Mouse (Mus musculus) hindbrain, embryonic 10.5 days (tissue): ENCODE results near the gene Fam174b. TPM values are rescaled to one million over a fixed set of nuclear protein-coding genes. Genes with fewer than 3 reads are reported as not detected.

ENCODE experiments used
- DNase-seq: peaks from one replicate; pipeline ENCODE4 v3.0.0-alpha.2; 2017; ENCODE audit warnings: low spot score
- H3K27ac ChIP-seq: fragments of 300-500 bp; sonication (generic); 2 replicates; pipeline ENCODE4 v1.5.1; 2016; ENCODE audit warnings: mild to moderate bottlenecking, moderate library complexity
- H3K27me3 ChIP-seq: fragments of 300-500 bp; sonication (generic); 2 replicates; pipeline ENCODE4 v1.6.1; 2016; ENCODE audit warnings: mild to moderate bottlenecking; ENCODE audit not compliant: poor library complexity, insufficient read depth, severe bottlenecking
- H3K36me3 ChIP-seq: fragments of 300-500 bp; sonication (generic); 2 replicates; pipeline ENCODE4 v1.6.1; 2016; ENCODE audit warnings: mild to moderate bottlenecking, moderate library complexity
- H3K4me1 ChIP-seq: fragments of 300-500 bp; sonication (generic); replicated peaks from 2 replicates; pipeline ENCODE4 v1.6.1; 2016; ENCODE audit warnings: mild to moderate bottlenecking
- H3K4me3 ChIP-seq: fragments of 300-500 bp; sonication (generic); 2 replicates; pipeline ENCODE4 v1.5.1; 2016; ENCODE audit warnings: mild to moderate bottlenecking, moderate library complexity
- H3K9me3 ChIP-seq: fragments of 300-500 bp; sonication (generic); 2 replicates; pipeline ENCODE4 v1.6.1; 2016; ENCODE audit warnings: mild to moderate bottlenecking, moderate library complexity
- WGBS: fragments of 180-500 bp; shearing (Covaris S2); methylation state at CpG from one replicate; pipeline ENCODE4 v1.1.7; 2016; 5-methylcytosine and 5-hydroxymethylcytosine counted together
- polyA plus RNA-seq: library from polyadenylated mRNA; unstranded; fragments of >200 nt; fragmentation: Nextera tagmentation; extraction: Ambion mirVana; gene quantifications from 2 replicates; pipeline ENCODE4 v1.2.1, GENCODE M21; 2016

The Fam174b gene
- polyA plus RNA-seq, 1 experiment from 2014 or later, result 27.4 TPM

GRCm38 (mm10) chr7:73791096-73791495 is 51.0 kb downstream of the Fam174b start:
- H3K27me3 ChIP-seq, result peaks cover 4% of the 10 kb centered on the region; the same call in 1 of the 2 replicates
- no peaks in the 10 kb centered on the region for H3K36me3 ChIP-seq
- DNase-seq, result no peak
- H3K9me3 ChIP-seq, result no peaks in the 10 kb centered on the region
- H3K4me3 ChIP-seq, result no peak overlapping the region
- WGBS, result 85% methylated on average over 8 of the region's 8 CpGs
- no peak overlapping the region for H3K27ac ChIP-seq
- peaks cover 10% of the 10 kb centered on the region for H3K4me1 ChIP-seq

GRCm38 (mm10) chr7:73792155-73792554 is 52.1 kb downstream of the Fam174b start:
- Histone ChIP-seq H3K9me3 (no peaks in the 10 kb centered on the region), H3K4me1 (peaks cover 10% of the 10 kb centered on the region), H3K4me3 (no peak overlapping the region), H3K36me3 (no peaks in the 10 kb centered on the region), H3K27ac (no peak overlapping the region), H3K27me3 (peaks cover 4% of the 10 kb centered on the region; the same call in 1 of the 2 replicates)
- WGBS, result 86% methylated on average over 4 of the region's 4 CpGs
- no peak for DNase-seq

GRCm38 (mm10) chr7:73792641-73793040 is 52.5 kb downstream of the Fam174b start:
- peaks cover 10% of the 10 kb centered on the region for H3K4me1 ChIP-seq
- no peaks in the 10 kb centered on the region for H3K9me3 ChIP-seq
- DNase-seq, result no peak
- H3K27me3 ChIP-seq, result peaks cover 4% of the 10 kb centered on the region; the same call in 1 of the 2 replicates
- 71% methylated on average over 3 of the region's 3 CpGs for WGBS
- H3K4me3 ChIP-seq, result no peak overlapping the region
- H3K36me3 ChIP-seq, result no peaks in the 10 kb centered on the region
- H3K27ac ChIP-seq, result no peak overlapping the region

- Histone ChIP-seq H3K27me3 (no peaks in the 10 kb centered on the region), H3K27ac (no peak overlapping the region), H3K4me1 (no peaks in the 10 kb centered on the region), H3K4me3 (no peak overlapping the region), H3K9me3 (no peaks in the 10 kb centered on the region), H3K36me3 (no peaks in the 10 kb centered on the region)
- WGBS, result 78% methylated on average over 2 of the region's 2 CpGs
- no peak for DNase-seq
These were observed 69.2 kb downstream of the Fam174b start for GRCm38 (mm10) chr7:73809261-73809660.

GRCm38 (mm10) chr7:73811439-73811838 is 71.3 kb downstream of the Fam174b start:
- Histone ChIP-seq H3K36me3 (no peaks in the 10 kb centered on the region), H3K4me1 (no peaks in the 10 kb centered on the region), H3K27ac (no peak overlapping the region), H3K4me3 (no peak overlapping the region), H3K9me3 (no peaks in the 10 kb centered on the region), H3K27me3 (no peaks in the 10 kb centered on the region)
- 88% methylated on average over 7 of the region's 7 CpGs for WGBS
- DNase-seq, result no peak

GRCm38 (mm10) chr7:73812176-73812575 is 72.1 kb downstream of the Fam174b start:
- WGBS, result 84% methylated on average over 6 of the region's 6 CpGs
- Histone ChIP-seq H3K4me1 (no peaks in the 10 kb centered on the region), H3K36me3 (no peaks in the 10 kb centered on the region), H3K4me3 (no peak overlapping the region), H3K27ac (no peak overlapping the region), H3K27me3 (no peaks in the 10 kb centered on the region), H3K9me3 (no peaks in the 10 kb centered on the region)
- no peak for DNase-seq

- no peaks in the 10 kb centered on the region for H3K4me1 ChIP-seq
- no peak overlapping the region for H3K27ac ChIP-seq
- no peaks in the 10 kb centered on the region for H3K9me3 ChIP-seq
- no peak for DNase-seq
- no peaks in the 10 kb centered on the region for H3K27me3 ChIP-seq
- H3K36me3 ChIP-seq, result no peaks in the 10 kb centered on the region
- H3K4me3 ChIP-seq, result no peak overlapping the region
- WGBS, result 71% methylated on average over 4 of the region's 4 CpGs
These were observed 73.8 kb downstream of the Fam174b start for GRCm38 (mm10) chr7:73813887-73814286.

GRCm38 (mm10) chr7:73814454-73814853 is 74.4 kb downstream of the Fam174b start:
- Histone ChIP-seq H3K4me3 (no peak overlapping the region), H3K27ac (no peak overlapping the region), H3K9me3 (no peaks in the 10 kb centered on the region), H3K36me3 (no peaks in the 10 kb centered on the region), H3K27me3 (no peaks in the 10 kb centered on the region), H3K4me1 (no peaks in the 10 kb centered on the region)
- 92% methylated on average over 7 of the region's 7 CpGs for WGBS
- no peak for DNase-seq

GRCm38 (mm10) chr7:73816255-73816996 is 76.3 kb downstream of the Fam174b start:
- no peak overlapping the region for H3K27ac ChIP-seq
- H3K36me3 ChIP-seq, result no peaks in the 10 kb centered on the region
- H3K9me3 ChIP-seq, result no peaks in the 10 kb centered on the region
- H3K4me3 ChIP-seq, result no peak overlapping the region
- H3K4me1 ChIP-seq, result 0 out of 2 replicates have a peak, but pooled peaks cover 7% of the 10 kb centered on the region
- H3K27me3 ChIP-seq, result no peaks in the 10 kb centered on the region
- no peak for DNase-seq
- WGBS, result 80% methylated on average over 8 of the region's 8 CpGs

GRCm38 (mm10) chr7:73819366-73819765 is 79.3 kb downstream of the Fam174b start:
- Histone ChIP-seq H3K4me3 (no peak overlapping the region), H3K27ac (no peak overlapping the region), H3K36me3 (no peaks in the 10 kb centered on the region), H3K9me3 (no peaks in the 10 kb centered on the region), H3K4me1 (0 out of 2 replicates have a peak, but pooled peaks cover 7% of the 10 kb centered on the region), H3K27me3 (no peaks in the 10 kb centered on the region)
- no peak for DNase-seq
- 82% methylated on average over 17 of the region's 17 CpGs for WGBS

Other genes with a start within 250 kb of the Fam174b start
- 37.1 and 38.9 TPM in 2 replicates for gene Chd2, start 198.5 kb upstream of the Fam174b start, polyA plus RNA-seq